Mouse (Mus musculus) megakaryocyte, embryonic 14.5 days (primary cell): ENCODE data around the gene Rpl18a.
"Not testable (repeated sequence)": the region's sequence is repeated elsewhere in the genome, so short reads cannot be mapped to it uniquely, and the experiment has no call there.

Experiments
- FLI1 ChIP-seq: IDR thresholded peaks from 2 replicates; pipeline ENCODE4 v1.6.1; 2012; ENCODE audit warnings: low read length, inconsistent platforms, mixed read lengths
- GATA1 ChIP-seq: IDR thresholded peaks from 3 replicates; pipeline ENCODE4 v1.6.1; 2012; ENCODE audit warnings: mixed read lengths, low read length, inconsistent platforms, borderline replicate concordance

- TF ChIP-seq GATA1, FLI1: not testable (repeated sequence)
Measured at GRCm38 (mm10) chr8:70895571-70896259, 1.5 kb downstream of the Rpl18a start.
